ENCODE assay signal across 8 mouse cellular contexts in genomic region chr5:114689700-114690366, GRCm38 (mm10). TPM values are rescaled to one million over a fixed set of nuclear protein-coding genes. Genes with fewer than 3 reads are reported as not detected.
DNase-seq lines count a peak whose midpoint lies in the region; ATAC-seq lines count a peak whose summit lies in the region.

No protein-coding gene starts in this region.

- H3K9me3 ChIP-seq in forebrain, embryonic 16.5 days (ENCODE audit: control insufficient read depth, low read length) = no peaks in the 10 kb centered on the region
- H3K9me3 ChIP-seq in kidney, embryonic 16.5 days (ENCODE audit: low read length) = no peaks in the 10 kb centered on the region

- peak overlapping the region; percentile 92 for H3K4me2 ChIP-seq in forebrain, embryonic 16.5 days (ENCODE audit: low read length)
- H3K4me2 ChIP-seq in kidney, embryonic 16.5 days (replicated peaks; ENCODE audit: low read depth, low read length) = peak overlapping the region; percentile 93

- ATAC-seq in forebrain, embryonic 16.5 days = no peak
- peak; percentile 40; the same call in 1 of the 2 replicates for ATAC-seq in kidney, embryonic 16.5 days (ENCODE audit: low FRiP score, low TSS enrichment)

- H3K4me3 ChIP-seq in forebrain, embryonic 16.5 days (replicated peaks; ENCODE audit: low read length) = peak overlapping the region; percentile 77
- peak overlapping the region; percentile 65 for H3K4me3 ChIP-seq in kidney, embryonic 16.5 days (ENCODE audit: low read length)

- peaks cover 19% of the 10 kb centered on the region for H3K27me3 ChIP-seq in forebrain, embryonic 16.5 days (replicated peaks; ENCODE audit: control insufficient read depth, insufficient read depth, low read length)
- no peaks in the 10 kb centered on the region for H3K27me3 ChIP-seq in kidney, embryonic 16.5 days (ENCODE audit: insufficient read depth, low read length)

- no peaks in the 10 kb centered on the region for H3K36me3 ChIP-seq in forebrain, embryonic 16.5 days (ENCODE audit: control insufficient read depth, insufficient read depth)
- no peaks in the 10 kb centered on the region for H3K36me3 ChIP-seq in kidney, embryonic 16.5 days (ENCODE audit: insufficient read depth, low read length)

- H3K9ac ChIP-seq in forebrain, embryonic 16.5 days (replicated peaks; ENCODE audit: low read depth, low read length) = peak overlapping the region; percentile 86
- H3K9ac ChIP-seq in kidney, embryonic 16.5 days (replicated peaks; ENCODE audit: low read length) = peak overlapping the region; percentile 86

- peak; percentile 43 to 53 for DNase-seq in B cell, adult 2 months
- DNase-seq in NIH3T3 (ENCODE audit: low read depth) = peak; percentile 37
- peak; percentile 48 for DNase-seq in lung, postnatal 25 days (ENCODE audit: low spot score)
- peak; percentile 39 to 41 for DNase-seq in spleen, postnatal 36 days (ENCODE audit: low spot score in 2 of 2)
- DNase-seq in gastrocnemius, postnatal 10 days = no peak
- no peak for DNase-seq in frontal cortex, postnatal 36 days (ENCODE audit: low spot score in 2 of 2)

- no peak overlapping the region for H3K27ac ChIP-seq in forebrain, embryonic 16.5 days (ENCODE audit: low read length)
- H3K27ac ChIP-seq in kidney, embryonic 16.5 days (ENCODE audit: low read length) = no peak overlapping the region

- WGBS in forebrain, embryonic 16.5 days = 19% methylated on average over 16 of the region's 16 CpGs
- 17% methylated on average over 16 of the region's 16 CpGs for WGBS in kidney, embryonic 16.5 days

- peaks cover 19% of the 10 kb centered on the region for H3K4me1 ChIP-seq in forebrain, embryonic 16.5 days (replicated peaks; ENCODE audit: control insufficient read depth, insufficient read depth, low read length)
- H3K4me1 ChIP-seq in kidney, embryonic 16.5 days (ENCODE audit: insufficient read depth, low read length) = peaks cover 21% of the 10 kb centered on the region

RNA-seq across cellular contexts. Expression of gene Gltp, which starts 1.0 kb away (rescaled TPM):
- 30.8 and 32.9 TPM in 2 replicates for polyA plus RNA-seq in forebrain, embryonic 16.5 days (2015; fragmentation: Nextera tagmentation; extraction: Ambion mirVana)
- polyA plus RNA-seq in kidney, embryonic 16.5 days (2015; fragmentation: Nextera tagmentation; extraction: Ambion mirVana) = 86.0 and 89.6 TPM in 2 replicates
- 10 to 100 TPM; 15.1 to 17.6 TPM for total RNA-seq in gastrocnemius, postnatal 10 days (2021)

RNA-seq across cellular contexts. Expression of gene Tchp, which starts 17.7 kb away (rescaled TPM):
- polyA plus RNA-seq in forebrain, embryonic 16.5 days (2015; fragmentation: Nextera tagmentation; extraction: Ambion mirVana) = 12.7 and 16.0 TPM in 2 replicates
- 15.5 and 16.1 TPM in 2 replicates for polyA plus RNA-seq in kidney, embryonic 16.5 days (2015; fragmentation: Nextera tagmentation; extraction: Ambion mirVana)
- 1 to 10 TPM; 3.5 to 4.6 TPM for total RNA-seq in gastrocnemius, postnatal 10 days (2021)

RNA-seq across cellular contexts. Expression of gene Trpv4, which starts 31.6 kb away (rescaled TPM):
- 0.75 and 1.2 TPM in 2 replicates for polyA plus RNA-seq in forebrain, embryonic 16.5 days (2015; fragmentation: Nextera tagmentation; extraction: Ambion mirVana)
- polyA plus RNA-seq in kidney, embryonic 16.5 days (2015; fragmentation: Nextera tagmentation; extraction: Ambion mirVana) = 33.4 and 33.6 TPM in 2 replicates
- 1 to 10 TPM; 2.1 to 2.5 TPM for total RNA-seq in gastrocnemius, postnatal 10 days (2021)

Comparison
In these comparisons a context has a peak if more than half of its experiments do, and no peak if none do; other contexts are left out.
1. DNase-seq: peak in B cell, adult 2 months (2 of 2), NIH3T3 (single experiment), lung, postnatal 25 days (single experiment) and spleen, postnatal 36 days (2 of 2); none in gastrocnemius, postnatal 10 days (single experiment) and frontal cortex, postnatal 36 days (0 of 2).
2. RNA of gene Trpv4, which starts 31.6 kb away (polyA plus RNA-seq): 33.4 to 33.6 TPM in kidney, embryonic 16.5 days; 0.75 to 1.2 TPM in forebrain, embryonic 16.5 days; every median in the first group is over 10 times any median in the second.